Mouse (Mus musculus): ENCODE results near the gene Ticrr.

Ticrr gene

GRCm38 (mm10) chr7:79680231-79680630, 20.2 kb downstream of the Ticrr start:
- no peak for ATAC-seq (ENCODE audit: low TSS enrichment)

- no peak for ATAC-seq (ENCODE audit: low TSS enrichment)
Measured at GRCm38 (mm10) chr7:79696495-79696894, 36.5 kb downstream of the Ticrr start.

GRCm38 (mm10) chr7:79702755-79703154, 42.8 kb downstream of the Ticrr start:
- ATAC-seq (ENCODE audit: low TSS enrichment): peak; percentile 57; the same call in 1 of the 2 replicates

GRCm38 (mm10) chr7:79705210-79705609, 45.2 kb downstream of the Ticrr start:
- no peak for ATAC-seq (ENCODE audit: low TSS enrichment)

GRCm38 (mm10) chr7:79710130-79710607, 50.2 kb downstream of the Ticrr start:
- ATAC-seq (ENCODE audit: low TSS enrichment): peak; percentile 90

GRCm38 (mm10) chr7:79710831-79711230, 50.8 kb downstream of the Ticrr start:
- no peak for ATAC-seq (ENCODE audit: low TSS enrichment)

- ATAC-seq (ENCODE audit: low TSS enrichment): no peak
Measured at GRCm38 (mm10) chr7:79715187-79715981, 55.4 kb downstream of the Ticrr start, which contains the start of gene Kif7. Kif7 (minus strand) TSS chr7:79715720.

- peak; percentile 92 for ATAC-seq (ENCODE audit: low TSS enrichment)
Measured at GRCm38 (mm10) chr7:79721386-79721977, 61.5 kb downstream of the Ticrr start.

GRCm38 (mm10) chr7:79727091-79727490, 67.1 kb downstream of the Ticrr start:
- ATAC-seq (ENCODE audit: low TSS enrichment): peak; percentile 58

- peak; percentile 54 for ATAC-seq (ENCODE audit: low TSS enrichment)
Measured at GRCm38 (mm10) chr7:79728219-79728618, 68.2 kb downstream of the Ticrr start.

GRCm38 (mm10) chr7:79729169-79729568, 69.2 kb downstream of the Ticrr start:
- peak; percentile 66 for ATAC-seq (ENCODE audit: low TSS enrichment)

GRCm38 (mm10) chr7:79729743-79730370, 69.9 kb downstream of the Ticrr start:
- ATAC-seq (ENCODE audit: low TSS enrichment): peak; percentile 31; the same call in 1 of the 2 replicates

- ATAC-seq (ENCODE audit: low TSS enrichment): no peak
Measured at GRCm38 (mm10) chr7:79731438-79731837, 71.4 kb downstream of the Ticrr start.

- no peak for ATAC-seq (ENCODE audit: low TSS enrichment)
Measured at GRCm38 (mm10) chr7:79732622-79733021, 72.6 kb downstream of the Ticrr start, which contains the start of gene Plin1. Plin1 (minus strand) TSS chr7:79732903.

GRCm38 (mm10) chr7:79734563-79734962, 74.6 kb downstream of the Ticrr start:
- no peak for ATAC-seq (ENCODE audit: low TSS enrichment)

- ATAC-seq (ENCODE audit: low TSS enrichment): no peak
Measured at GRCm38 (mm10) chr7:79736511-79736910, 76.5 kb downstream of the Ticrr start.

GRCm38 (mm10) chr7:79738913-79739312, 78.9 kb downstream of the Ticrr start:
- ATAC-seq (ENCODE audit: low TSS enrichment): no peak

GRCm38 (mm10) chr7:79740279-79740678, 80.3 kb downstream of the Ticrr start:
- ATAC-seq (ENCODE audit: low TSS enrichment): no peak

GRCm38 (mm10) chr7:79742277-79742658, 82.3 kb downstream of the Ticrr start:
- no peak for ATAC-seq (ENCODE audit: low TSS enrichment)

- peak; percentile 82 for ATAC-seq (ENCODE audit: low TSS enrichment)
Measured at GRCm38 (mm10) chr7:79742659-79743536, 82.9 kb downstream of the Ticrr start, which contains the start of the genes Pex11a and Wdr93. Pex11a (minus strand) TSS chr7:79743131. Wdr93 (plus strand) TSS chr7:79743163.

GRCm38 (mm10) chr7:79744051-79744450, 84.1 kb downstream of the Ticrr start:
- peak; percentile 24; the same call in 1 of the 2 replicates for ATAC-seq (ENCODE audit: low TSS enrichment)

Measured in frontal cortex, adult (tissue).